Mouse (Mus musculus): ENCODE data around the gene Ubap2l.

- TF ChIP-seq CTCF (IDR thresholded peaks at IDR 0.05; ENCODE audit: low read depth) = no peak
- TF ChIP-seq EP300 (optimal IDR thresholded peaks at IDR 0.05) = no peak
Observed at GRCm38 (mm10) chr3:89976859-89977258, 75.6 kb downstream of the Ubap2l start.

Measured in stomach, postnatal 0 days (tissue).